Mouse (Mus musculus): ENCODE measurements around the gene Mdh1.
"Not testable (repeated sequence)": the region's sequence is repeated elsewhere in the genome, so short reads cannot be mapped to it uniquely, and the experiment has no call there.

Gene Mdh1

DNA sequence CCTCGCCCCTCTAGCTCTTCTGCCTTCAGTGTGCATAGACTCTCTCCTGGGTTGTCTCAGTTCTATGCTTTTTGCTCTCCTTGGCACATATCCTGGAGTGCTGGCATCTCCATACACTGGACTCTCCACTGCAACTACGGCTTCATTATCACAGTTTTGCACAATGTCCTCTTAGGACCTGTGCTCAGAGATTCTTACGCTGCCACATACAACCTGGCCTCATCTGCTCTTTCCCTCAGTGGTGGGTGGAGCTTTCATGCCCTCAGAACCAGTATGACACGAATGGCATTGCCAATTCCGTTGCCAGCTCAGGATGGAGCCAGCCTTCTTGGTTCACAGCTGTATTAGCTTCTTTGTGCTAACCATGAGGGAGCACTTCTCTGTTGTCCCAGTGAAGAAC, 29.4 kb downstream of the Mdh1 start:
- DNase-seq, result no peak

DNA sequence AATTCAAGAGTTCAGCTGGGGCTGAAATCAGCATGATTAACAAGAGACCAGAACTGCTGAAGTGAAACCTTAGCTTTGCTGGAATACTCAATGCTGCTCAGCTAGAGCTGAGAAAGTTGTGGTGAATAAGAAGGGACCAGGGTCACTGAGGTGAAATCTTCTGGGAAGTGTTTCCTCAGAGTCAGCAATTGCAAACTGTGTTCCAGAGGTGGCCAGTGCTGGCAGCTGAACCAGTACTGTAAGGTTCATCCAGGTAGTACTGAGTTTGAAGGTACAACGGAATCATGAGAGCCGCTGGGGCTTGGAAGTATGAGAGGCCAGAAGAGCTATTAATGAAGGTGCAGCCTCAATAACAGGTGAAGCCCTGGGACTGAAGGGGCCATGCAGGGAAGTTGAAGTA, 31.5 kb downstream of the Mdh1 start:
- no peak for DNase-seq

DNA sequence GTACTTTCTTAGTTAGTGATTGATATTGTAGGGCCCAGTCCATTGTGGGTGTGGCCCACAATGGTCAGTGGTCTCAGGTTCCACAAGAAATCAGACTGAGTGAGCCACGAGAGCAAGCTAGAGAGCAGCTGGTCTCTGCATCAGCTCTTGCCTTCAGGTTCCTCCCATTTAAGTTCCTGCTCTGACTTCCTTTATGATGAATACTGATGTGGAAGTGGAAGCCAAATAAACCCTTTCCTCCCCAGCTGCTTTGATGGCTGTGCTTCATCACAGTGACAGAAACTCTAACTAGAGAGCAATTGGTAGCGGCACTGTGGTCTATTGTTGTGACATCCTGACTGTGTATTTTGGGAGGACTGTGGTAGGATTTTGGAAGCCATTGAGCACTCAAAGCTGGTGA, 32.1 kb downstream of the Mdh1 start:
- no peak for DNase-seq

DNA sequence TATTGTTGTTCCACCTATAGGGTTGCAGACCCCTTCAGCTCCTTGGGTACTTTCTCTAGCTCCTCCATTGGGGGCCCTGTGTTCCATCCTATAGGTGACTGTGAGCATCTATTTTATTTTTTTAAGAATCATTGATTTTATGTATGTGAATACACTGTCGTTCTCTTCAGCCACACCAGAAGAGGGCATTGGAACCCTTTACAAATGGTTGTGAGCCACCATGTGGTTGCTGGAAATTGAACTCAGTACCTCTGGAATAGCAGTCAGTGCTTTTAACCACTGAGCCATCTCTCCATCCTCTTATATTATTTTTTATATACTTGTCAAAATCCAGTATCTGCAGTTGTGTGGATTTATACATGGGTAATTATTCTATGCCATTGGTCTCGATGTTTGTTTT, 41.3 kb downstream of the Mdh1 start:
- not testable (repeated sequence) for DNase-seq

DNA sequence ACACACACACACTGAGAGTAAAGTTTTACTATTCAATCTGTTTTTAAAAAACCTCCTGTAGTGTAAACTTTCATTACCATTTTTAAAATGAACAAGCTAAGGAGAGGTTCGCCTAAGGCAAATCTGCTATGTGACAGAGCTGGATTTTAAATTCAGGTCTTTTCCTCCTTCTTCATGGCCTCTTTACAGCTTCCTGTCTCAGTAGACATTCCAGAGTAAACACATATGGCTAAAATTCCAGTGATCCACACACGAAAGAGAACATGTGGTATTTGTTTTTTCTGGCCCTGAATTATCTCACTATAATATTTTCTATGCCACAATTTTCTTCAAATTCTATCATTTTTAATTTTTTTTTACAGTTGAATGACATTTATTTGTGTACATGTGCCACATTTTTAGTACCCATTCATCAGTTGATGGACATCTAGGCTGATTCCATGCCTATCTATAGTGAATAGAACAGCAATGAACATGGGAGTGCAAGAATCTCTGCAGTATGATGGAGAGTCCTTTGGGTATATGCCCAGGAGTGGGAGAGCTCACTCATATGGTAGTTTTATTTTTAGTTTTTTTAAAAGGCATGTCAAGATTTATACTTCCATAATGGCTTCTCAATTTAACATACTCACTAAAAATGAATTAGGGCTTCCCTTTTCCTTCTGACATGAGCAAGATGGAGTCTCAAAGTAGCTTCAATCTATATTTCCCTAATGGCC, 43.3 kb downstream of the Mdh1 start:
- DNase-seq, result no peak

DNA sequence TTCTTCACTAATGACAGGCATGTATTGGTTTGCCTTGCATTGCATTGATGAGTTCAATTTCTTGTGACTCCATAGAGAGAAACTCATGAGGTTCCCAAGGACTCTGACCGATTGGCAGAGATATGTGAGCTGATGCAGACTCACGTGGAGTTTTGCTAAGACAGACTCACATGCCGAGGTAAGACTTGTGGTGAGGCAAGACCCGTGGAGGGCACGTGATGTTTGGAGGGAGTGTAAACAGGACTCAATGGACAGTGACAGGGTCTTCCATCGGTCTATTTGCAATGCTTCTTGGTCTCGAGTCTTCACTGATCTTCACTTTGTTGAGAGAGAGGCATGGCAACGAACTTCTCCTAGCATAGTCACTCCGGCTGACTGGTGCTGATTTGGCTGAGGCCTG, 54.4 kb downstream of the Mdh1 start:
- no peak for DNase-seq

DNA sequence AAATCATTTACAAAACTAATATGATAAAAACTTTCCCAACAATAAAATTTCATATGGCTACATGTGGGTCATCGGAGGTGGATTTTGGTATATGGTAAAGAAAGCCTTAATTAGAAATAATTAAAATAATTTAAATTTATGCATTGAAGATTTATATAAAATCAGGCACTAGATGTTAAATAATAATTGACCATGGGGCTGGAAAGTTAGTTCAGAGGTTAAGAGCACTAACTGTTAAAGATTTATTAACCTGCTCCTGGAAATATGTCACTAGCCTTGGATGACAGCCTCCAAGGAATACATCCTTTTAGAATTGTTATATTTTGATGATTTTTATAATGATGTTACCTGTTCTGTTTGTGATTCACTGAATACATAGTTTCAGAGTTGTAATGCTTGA, 55.8 kb downstream of the Mdh1 start:
- not testable (repeated sequence) for DNase-seq

DNA sequence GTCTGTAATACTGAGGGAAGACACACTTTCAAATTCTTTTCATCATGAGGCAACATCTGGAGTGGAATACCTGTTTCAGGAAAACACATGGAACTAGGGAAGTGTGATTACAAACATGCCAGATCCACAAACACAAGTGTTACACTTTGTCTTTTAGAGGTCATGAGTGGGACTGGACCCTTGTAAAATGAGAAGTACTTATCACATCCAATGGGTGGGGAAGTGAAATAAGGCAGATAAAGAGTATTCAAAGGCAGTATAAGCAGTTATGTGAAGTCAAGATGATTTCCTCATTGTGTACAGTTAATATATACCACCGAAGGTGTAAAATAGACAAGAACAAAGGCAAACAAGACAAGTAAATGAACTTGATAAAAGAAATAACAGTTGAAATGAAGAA, 61.6 kb downstream of the Mdh1 start:
- DNase-seq, result not testable (repeated sequence)

DNA sequence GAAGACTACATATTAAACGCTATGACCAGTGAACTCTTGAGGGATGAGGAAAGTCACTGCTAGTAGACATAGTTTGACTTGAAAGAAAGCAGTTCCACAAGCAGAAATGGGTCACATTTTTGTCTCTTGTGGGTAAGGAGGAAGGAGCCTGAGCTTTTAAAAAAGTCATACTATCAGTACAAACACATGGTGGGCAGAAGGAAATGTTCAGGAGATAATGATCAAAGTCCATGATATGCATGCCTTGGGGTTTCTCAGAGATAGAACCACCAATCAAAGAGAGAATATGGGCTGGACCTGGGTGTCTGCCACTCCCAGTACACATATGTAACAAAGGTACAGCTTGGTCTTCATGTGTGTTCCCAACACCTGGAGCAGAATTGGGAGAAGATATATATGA, 63.5 kb downstream of the Mdh1 start:
- not testable (repeated sequence) for DNase-seq

DNA sequence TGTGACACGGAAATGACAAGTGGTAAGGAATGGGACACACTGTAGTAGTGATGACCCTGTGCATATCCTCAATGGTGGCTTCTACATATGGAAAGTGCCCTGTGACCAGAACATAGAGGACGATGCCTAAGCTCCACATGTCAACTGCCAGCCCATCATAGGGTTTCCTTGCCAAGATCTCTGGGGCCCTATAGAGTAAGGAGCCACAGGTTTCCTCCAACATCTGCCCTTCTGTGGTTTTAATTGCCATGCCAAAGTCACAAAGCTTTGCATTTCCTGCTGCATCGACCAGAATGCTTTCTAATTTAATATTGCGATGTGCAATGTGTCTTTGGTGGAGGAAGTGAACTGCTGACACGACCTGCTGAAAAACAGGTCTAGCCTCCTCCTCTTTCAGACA, 65.1 kb downstream of the Mdh1 start:
- DNase-seq, result not testable (repeated sequence)
